Mouse (Mus musculus) lung, embryonic 14.5 days (tissue): Measurements from ENCODE around the gene Calcoco1. TPM values are rescaled to one million over a fixed set of nuclear protein-coding genes. Genes with fewer than 3 reads are reported as not detected.

ENCODE experiments used
- ATAC-seq: fragments of 200-750 bp; cut with Nextera tagmentation; 2 replicates; pipeline ENCODE4 v1.8.0; 2017; ENCODE audit warnings: mild to moderate bottlenecking, moderate TSS enrichment, moderate library complexity; ENCODE audit not compliant: insufficient read depth
- DNase-seq: peaks from one replicate; pipeline ENCODE4 v3.0.0-alpha.2; 2015
- H3K27ac ChIP-seq: fragments of 300-500 bp; sonication (generic); 2 replicates; pipeline ENCODE4 v1.5.1; 2014; ENCODE audit warnings: low read depth, mild to moderate bottlenecking, moderate library complexity
- H3K27me3 ChIP-seq: fragments of 300-500 bp; sonication (generic); 2 replicates; pipeline ENCODE4 v1.6.1; 2014; ENCODE audit warnings: low read length, control low read depth; ENCODE audit not compliant: insufficient read depth
- H3K36me3 ChIP-seq: fragments of 300-500 bp; sonication (generic); 2 replicates; pipeline ENCODE4 v1.6.1; 2014; ENCODE audit warnings: control low read depth; ENCODE audit not compliant: insufficient read depth
- H3K4me1 ChIP-seq: fragments of 300-500 bp; sonication (generic); 2 replicates; pipeline ENCODE4 v1.6.1; 2014; ENCODE audit warnings: antibody characterized with exemption, control low read depth; ENCODE audit not compliant: insufficient read depth
- H3K4me2 ChIP-seq: fragments of 300-500 bp; sonication (generic); 2 replicates; pipeline ENCODE4 v1.6.1; 2014; ENCODE audit warnings: mild to moderate bottlenecking
- H3K4me3 ChIP-seq: fragments of 300-500 bp; sonication (generic); 2 replicates; pipeline ENCODE4 v1.5.1; 2014; ENCODE audit warnings: low read depth, low read length
- H3K9ac ChIP-seq: fragments of 300-500 bp; sonication (generic); 2 replicates; pipeline ENCODE4 v1.6.1; 2014
- H3K9me3 ChIP-seq: fragments of 300-500 bp; sonication (generic); 2 replicates; pipeline ENCODE4 v1.6.1; 2016; ENCODE audit warnings: low read depth, low read length, control low read depth
- CTCF ChIP-seq: IDR thresholded peaks from 2 replicates; pipeline ENCODE4 v1.5.1; 2016; ENCODE audit warnings: antibody characterized with exemption, low read depth
- WGBS: fragments of 180-500 bp; shearing (Covaris S2); extraction: QIAGEN DNeasy Blood & Tissue Kit; methylation state at CpG from one replicate; pipeline ENCODE4 v1.1.7; 2014; 5-methylcytosine and 5-hydroxymethylcytosine counted together
- polyA plus RNA-seq: library from polyadenylated mRNA; unstranded; fragments of >200 nt; fragmentation: Nextera tagmentation; extraction: Ambion mirVana; gene quantifications from 2 replicates; pipeline ENCODE4 v1.2.1, GENCODE M21; 2014

Calcoco1 gene
- polyA plus RNA-seq, 1 experiment from 2014 or later = 36.4 TPM

DNA sequence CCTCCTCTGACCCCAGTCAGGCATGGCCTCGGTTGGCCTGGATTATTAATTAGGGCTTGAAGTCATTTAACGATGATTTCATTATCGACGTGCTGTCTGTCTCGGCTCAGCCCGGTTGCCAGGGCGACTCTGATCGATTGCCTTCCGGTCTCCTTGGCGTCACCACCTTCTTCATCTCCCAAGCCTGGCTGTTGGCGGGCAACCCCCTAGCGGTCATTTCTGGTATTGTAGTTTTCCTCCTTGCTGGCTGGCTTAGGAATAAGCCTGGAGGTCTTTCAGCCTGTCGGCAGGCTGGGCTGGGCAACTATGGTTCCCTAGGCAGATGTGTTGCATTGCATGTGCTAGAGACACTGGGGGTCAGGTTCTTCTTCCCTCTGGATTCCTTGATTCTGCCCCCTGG, 31.2 kb upstream of the Calcoco1 start:
- Histone ChIP-seq H3K9ac (no peak overlapping the region), H3K9me3 (no peaks in the 10 kb centered on the region), H3K36me3 (no peaks in the 10 kb centered on the region), H3K27me3 (peaks cover 51% of the 10 kb centered on the region), H3K4me2 (no peak overlapping the region), H3K27ac (no peak overlapping the region), H3K4me3 (no peak overlapping the region), H3K4me1 (no peaks in the 10 kb centered on the region)
- DNase-seq (peak; percentile 85), ATAC-seq (peak; percentile 38; the same call in 1 of the 2 replicates)
- peak; percentile 81 for TF ChIP-seq CTCF
- WGBS = 5% methylated on average over 13 of the region's 13 CpGs

DNA sequence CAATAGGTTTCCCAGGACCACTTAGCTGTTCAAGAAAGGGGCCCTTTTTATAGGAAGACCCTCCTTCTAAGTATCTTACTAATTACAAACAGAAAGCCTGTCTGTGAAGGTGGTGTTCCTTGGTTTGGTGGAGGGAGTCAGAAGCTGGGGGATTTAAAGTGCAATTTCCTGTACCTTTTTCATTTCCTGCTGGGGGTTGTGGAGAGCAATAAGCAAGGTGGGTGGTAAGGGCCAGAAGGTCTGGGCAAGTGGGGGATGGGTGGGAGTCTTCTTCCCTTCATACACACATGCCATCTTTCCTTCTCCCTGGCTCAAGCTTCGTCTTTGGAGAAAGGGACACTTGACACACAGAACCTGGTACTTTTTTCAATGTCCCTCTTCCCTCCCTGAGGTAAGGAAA, 30.2 kb upstream of the Calcoco1 start:
- no peak overlapping the region for H3K9ac ChIP-seq
- no peaks in the 10 kb centered on the region for H3K9me3 ChIP-seq
- no peak for TF ChIP-seq CTCF
- H3K4me3 ChIP-seq = no peak overlapping the region
- WGBS = 40% methylated on average over 1 of the region's 1 CpGs
- no peaks in the 10 kb centered on the region for H3K4me1 ChIP-seq
- H3K36me3 ChIP-seq = no peaks in the 10 kb centered on the region
- no peak overlapping the region for H3K4me2 ChIP-seq
- DNase-seq = no peak
- no peak for ATAC-seq
- H3K27ac ChIP-seq = no peak overlapping the region
- H3K27me3 ChIP-seq = peaks cover 61% of the 10 kb centered on the region

DNA sequence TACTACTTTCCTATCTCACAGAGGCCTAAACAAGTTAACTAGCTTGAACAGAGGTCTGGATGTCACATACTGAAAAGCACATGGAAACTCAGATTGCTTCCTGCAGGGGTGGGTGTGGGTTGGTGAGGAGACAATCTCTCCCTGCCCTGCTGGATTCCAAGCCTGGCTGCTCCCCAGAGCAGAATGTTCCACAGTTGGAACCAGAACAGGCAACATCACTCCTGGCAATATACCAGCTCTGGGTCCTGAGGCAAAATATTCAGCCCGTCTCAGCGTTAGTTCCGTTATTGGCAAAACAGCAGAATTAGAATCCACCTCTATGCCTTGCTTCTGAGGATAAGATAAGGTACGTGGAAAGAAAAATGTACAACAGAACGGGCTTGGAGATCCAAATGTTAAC, 28.3 kb upstream of the Calcoco1 start:
- TF ChIP-seq CTCF = no peak
- no peak overlapping the region for H3K4me2 ChIP-seq
- no peaks in the 10 kb centered on the region for H3K9me3 ChIP-seq
- H3K27ac ChIP-seq = no peak overlapping the region
- DNase-seq (no peak), ATAC-seq (no peak)
- no peaks in the 10 kb centered on the region for H3K36me3 ChIP-seq
- no peak overlapping the region for H3K4me3 ChIP-seq
- H3K27me3 ChIP-seq = peaks cover 74% of the 10 kb centered on the region
- no peaks in the 10 kb centered on the region for H3K4me1 ChIP-seq
- no peak overlapping the region for H3K9ac ChIP-seq
- 74% methylated on average over 5 of the region's 5 CpGs for WGBS

DNA sequence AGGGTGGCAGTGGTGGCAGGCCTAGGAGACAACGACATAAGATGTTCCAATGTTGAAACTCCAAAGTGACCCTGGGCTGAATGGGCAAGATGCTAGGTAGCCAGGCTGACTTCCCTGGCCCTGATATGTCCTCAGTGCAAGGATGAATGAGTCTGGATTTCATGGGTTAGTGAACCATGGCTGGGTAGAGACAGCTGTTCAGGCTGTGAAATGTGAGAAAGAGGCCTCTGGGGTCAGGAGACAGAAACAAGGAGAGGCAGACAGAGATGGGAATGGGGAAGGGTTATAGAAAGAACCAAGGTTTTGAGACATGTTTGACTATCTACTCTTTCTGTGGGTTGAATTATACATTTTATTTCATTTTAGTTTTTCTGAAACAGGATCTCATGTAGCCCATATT, 27.1 kb upstream of the Calcoco1 start:
- WGBS = 95% methylated on average over 1 of the region's 1 CpGs
- no peaks in the 10 kb centered on the region for H3K9me3 ChIP-seq

DNA sequence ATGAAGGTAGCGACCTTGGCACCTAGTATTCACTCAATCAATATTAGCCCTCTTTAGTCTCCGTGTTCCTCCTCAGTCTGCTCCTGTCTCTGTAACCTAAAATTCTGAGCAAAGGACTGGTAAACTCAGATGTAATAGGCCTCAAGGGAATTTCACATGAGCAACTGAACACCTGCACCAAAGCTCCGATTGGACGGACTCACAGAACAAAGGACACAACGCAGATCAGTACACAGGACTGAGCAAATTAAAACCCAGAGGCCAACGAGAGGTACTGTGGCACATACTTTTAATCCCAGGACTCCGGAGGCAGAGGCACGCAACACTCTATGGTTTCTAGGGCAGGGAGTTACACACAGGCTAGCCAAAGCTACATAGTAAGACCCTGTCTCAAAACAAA, 25.9 kb upstream of the Calcoco1 start:
- no peaks in the 10 kb centered on the region for H3K4me1 ChIP-seq
- H3K4me3 ChIP-seq = no peak overlapping the region
- no peak overlapping the region for H3K9ac ChIP-seq
- no peak overlapping the region for H3K4me2 ChIP-seq
- no peak overlapping the region for H3K27ac ChIP-seq
- 35% methylated on average over 8 of the region's 8 CpGs for WGBS
- no peaks in the 10 kb centered on the region for H3K9me3 ChIP-seq
- no peak for DNase-seq
- ATAC-seq = no peak
- TF ChIP-seq CTCF = no peak
- H3K27me3 ChIP-seq = peaks cover 83% of the 10 kb centered on the region
- no peaks in the 10 kb centered on the region for H3K36me3 ChIP-seq

More for the DNA sequence above, 27.1 kb upstream of the Calcoco1 start:
- DNase-seq (no peak), ATAC-seq (no peak)
- Histone ChIP-seq H3K4me3 (no peak overlapping the region), H3K4me2 (no peak overlapping the region), H3K27me3 (peaks cover 80% of the 10 kb centered on the region), H3K4me1 (no peaks in the 10 kb centered on the region), H3K27ac (no peak overlapping the region), H3K36me3 (no peaks in the 10 kb centered on the region), H3K9ac (no peak overlapping the region)
- TF ChIP-seq CTCF = no peak

DNA sequence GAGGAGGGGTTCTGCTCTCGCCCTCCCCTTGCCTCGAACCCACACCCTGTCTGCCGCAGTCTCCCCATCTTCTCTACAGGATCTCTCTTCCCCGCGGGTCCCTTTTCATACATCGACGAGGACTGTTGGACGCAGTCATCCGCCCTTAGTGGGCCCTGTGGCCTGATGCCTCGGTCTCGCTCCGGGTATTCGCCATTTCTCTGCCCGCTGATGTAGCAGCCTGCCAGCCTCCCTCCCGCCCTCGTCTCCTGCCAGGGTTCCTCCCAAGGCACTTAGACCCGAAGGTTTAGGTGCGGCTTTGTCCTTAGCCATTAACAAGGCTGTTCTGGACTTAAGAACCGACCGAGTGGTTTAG, 25.3 kb upstream of the Calcoco1 start:
- Histone ChIP-seq H3K9ac (peak overlapping the region; percentile 27), H3K36me3 (no peaks in the 10 kb centered on the region), H3K4me3 (peak overlapping the region; percentile 42), H3K27ac (no peak overlapping the region), H3K9me3 (no peaks in the 10 kb centered on the region), H3K27me3 (peaks cover 80% of the 10 kb centered on the region), H3K4me2 (peak overlapping the region; percentile 72), H3K4me1 (no peaks in the 10 kb centered on the region)
- DNase-seq (no peak), ATAC-seq (no peak)
- 2% methylated on average over 20 of the region's 20 CpGs for WGBS
- TF ChIP-seq CTCF = no peak

DNA sequence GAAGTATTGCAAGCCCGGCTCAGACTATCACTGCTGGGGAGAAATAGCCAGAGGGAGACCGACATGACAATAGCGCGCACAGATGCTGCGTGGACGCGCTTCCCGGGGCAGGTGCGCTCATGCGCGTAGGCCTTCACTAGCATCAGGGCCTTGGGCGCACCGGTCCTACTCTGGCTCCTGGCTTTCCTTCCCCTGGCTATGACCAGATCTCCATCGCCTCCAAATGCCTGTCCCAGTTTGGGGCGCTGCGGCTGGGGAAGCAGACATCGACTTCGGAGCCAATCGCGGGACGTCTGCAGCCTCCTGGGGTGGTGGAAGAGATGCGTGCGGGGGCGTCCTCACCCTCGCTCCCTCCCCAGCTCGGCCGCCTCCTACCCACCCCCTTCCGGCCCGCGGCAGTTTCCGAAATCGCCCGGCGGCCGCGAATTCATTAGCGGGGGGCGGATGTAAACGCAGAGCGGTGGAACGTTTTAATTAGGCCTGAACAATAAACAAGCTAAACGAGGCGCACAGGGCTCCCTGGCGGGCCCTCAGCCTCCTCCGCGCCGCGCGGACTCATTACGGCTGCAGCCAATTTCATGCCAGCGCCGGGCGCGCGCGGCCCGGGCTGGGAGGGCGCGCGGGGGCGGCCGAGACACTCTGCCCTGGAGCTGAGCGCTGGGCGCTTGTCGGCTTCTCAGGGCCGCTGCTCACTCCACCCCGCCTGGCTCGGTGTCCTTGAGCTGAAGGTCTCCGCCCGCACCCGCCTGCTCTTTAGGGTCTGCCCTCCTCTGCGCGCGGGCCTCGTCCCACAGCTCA, 24.7 kb upstream of the Calcoco1 start:
- peak; percentile 51 for DNase-seq
- Histone ChIP-seq H3K4me3 (peak overlapping the region; percentile 42), H3K9me3 (no peaks in the 10 kb centered on the region), H3K36me3 (no peaks in the 10 kb centered on the region), H3K9ac (peak overlapping the region; percentile 27), H3K27ac (no peak overlapping the region), H3K4me2 (peak overlapping the region; percentile 72), H3K27me3 (peaks cover 81% of the 10 kb centered on the region), H3K4me1 (no peaks in the 10 kb centered on the region)
- WGBS = under 1% methylated on average over 75 of the region's 75 CpGs
- TF ChIP-seq CTCF = no peak
- ATAC-seq = peak; percentile 50

DNA sequence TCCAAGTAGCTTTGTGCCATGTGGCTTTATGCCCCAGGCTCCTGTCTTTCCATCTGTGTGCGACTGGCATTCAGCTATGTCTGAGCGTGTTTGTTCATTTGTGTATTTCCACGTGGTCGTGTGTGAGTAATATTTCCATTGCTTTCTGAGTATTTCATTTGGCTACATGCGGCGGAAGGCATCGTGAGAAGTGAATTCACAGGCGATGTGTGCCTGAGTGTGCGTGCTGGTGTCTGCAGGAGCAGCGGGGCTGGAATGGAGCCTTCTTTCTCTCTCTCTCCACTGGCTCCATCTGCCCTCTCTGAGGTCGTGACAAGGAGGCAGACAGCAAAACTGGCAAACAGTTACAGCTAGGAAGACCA, 24.1 kb upstream of the Calcoco1 start:
- ATAC-seq = no peak
- Histone ChIP-seq H3K4me2 (peak overlapping the region; percentile 72), H3K4me1 (no peaks in the 10 kb centered on the region), H3K9ac (no peak overlapping the region), H3K27me3 (peaks cover 86% of the 10 kb centered on the region), H3K9me3 (no peaks in the 10 kb centered on the region), H3K36me3 (no peaks in the 10 kb centered on the region), H3K4me3 (peak overlapping the region; percentile 42), H3K27ac (no peak overlapping the region)
- no peak for DNase-seq
- no peak for TF ChIP-seq CTCF
- 12% methylated on average over 11 of the region's 11 CpGs for WGBS
